Mouse (Mus musculus) liver, postnatal 0 days (tissue): ENCODE results near the gene Ntan1. TPM values are rescaled to one million over a fixed set of nuclear protein-coding genes. Genes with fewer than 3 reads are reported as not detected.
A peak's percentile ranks its signal among the peaks of the same experiment; 100 is the strongest.

ENCODE experiments used
- ATAC-seq: fragments of 200-750 bp; cut with Nextera tagmentation; 2 replicates; pipeline ENCODE4 v1.8.0; 2017; ENCODE audit warnings: mild to moderate bottlenecking, moderate library complexity
- DNase-seq: peaks from one replicate; pipeline ENCODE4 v3.0.0-alpha.2; 2016
- H3K27ac ChIP-seq: fragments of 300-500 bp; sonication (generic); 2 replicates; pipeline ENCODE4 v1.5.1; 2014; ENCODE audit warnings: antibody characterized with exemption, moderate library complexity, mild to moderate bottlenecking, low read depth
- H3K27me3 ChIP-seq: fragments of 300-500 bp; sonication (generic); 2 replicates; pipeline ENCODE4 v1.6.1; 2014; ENCODE audit warnings: low read length, control low read depth, mixed read lengths; ENCODE audit not compliant: insufficient read depth
- H3K36me3 ChIP-seq: fragments of 300-500 bp; sonication (generic); replicated peaks from 2 replicates; pipeline ENCODE4 v1.6.1; 2014; ENCODE audit warnings: mild to moderate bottlenecking, control low read depth, low read length, moderate library complexity, mixed read lengths; ENCODE audit not compliant: insufficient read depth
- H3K4me1 ChIP-seq: fragments of 300-500 bp; sonication (generic); 2 replicates; pipeline ENCODE4 v1.6.1; 2014; ENCODE audit warnings: antibody characterized with exemption, mild to moderate bottlenecking, control low read depth; ENCODE audit not compliant: insufficient read depth
- H3K4me2 ChIP-seq: fragments of 300-500 bp; sonication (generic); 2 replicates; pipeline ENCODE4 v1.6.1; 2014; ENCODE audit warnings: low read depth, mild to moderate bottlenecking, low read length, moderate library complexity, mixed read lengths
- H3K4me3 ChIP-seq: fragments of 300-500 bp; sonication (generic); 2 replicates; pipeline ENCODE4 v1.5.1; 2014; ENCODE audit warnings: low read depth, low read length
- H3K9ac ChIP-seq: fragments of 300-500 bp; sonication (generic); replicated peaks from 2 replicates; pipeline ENCODE4 v1.6.1; 2014; ENCODE audit warnings: mild to moderate bottlenecking, moderate library complexity
- H3K9me3 ChIP-seq: fragments of 300-500 bp; sonication (generic); 2 replicates; pipeline ENCODE4 v1.6.1; 2016; ENCODE audit warnings: mild to moderate bottlenecking, control low read depth, low read length, mixed read lengths
- CTCF ChIP-seq: sonication (generic); IDR thresholded peaks from 2 replicates; pipeline ENCODE4 v1.5.1; 2016; ENCODE audit warnings: antibody characterized with exemption, low read depth
- EP300 ChIP-seq: IDR thresholded peaks from 2 replicates; pipeline ENCODE4 v1.6.1; 2016; ENCODE audit warnings: antibody characterized with exemption, low read depth, mild to moderate bottlenecking
- WGBS: fragments of 180-500 bp; shearing (Covaris S2); extraction: QIAGEN DNeasy Blood & Tissue Kit; methylation state at CpG from one replicate; pipeline ENCODE4 v1.1.7; 2014; ENCODE audit not compliant: insufficient replicate concordance; 5-methylcytosine and 5-hydroxymethylcytosine counted together
- polyA plus RNA-seq: library from polyadenylated mRNA; unstranded; fragments of >200 nt; fragmentation: Nextera tagmentation; extraction: Ambion mirVana; gene quantifications from 2 replicates; pipeline ENCODE4 v1.2.1, GENCODE M21; 2015

Ntan1 gene
- polyA plus RNA-seq, 1 experiment from 2014 or later, result 39.4 TPM

DNA sequence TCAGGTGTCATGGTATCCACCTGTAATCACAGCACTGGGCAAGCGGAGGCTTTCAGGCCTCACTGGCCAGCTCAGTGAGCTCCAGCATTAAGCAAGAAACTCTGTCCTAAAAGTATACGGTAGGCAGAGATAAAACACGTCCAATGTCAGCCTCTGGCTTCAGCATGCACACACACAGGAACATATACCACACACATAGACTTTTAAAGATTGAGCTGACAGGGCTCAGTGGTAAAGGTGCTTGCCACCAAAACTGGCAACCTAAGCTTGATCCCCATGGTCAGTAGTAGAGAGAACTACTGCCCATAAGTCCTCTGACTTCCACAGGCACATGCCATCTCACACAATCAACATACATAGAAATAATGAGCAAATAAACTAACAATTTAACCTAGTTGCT is 22.3 kb downstream of the Ntan1 start:
- Histone ChIP-seq H3K4me3 (no peak overlapping the region), H3K36me3 (peaks cover 74% of the 10 kb centered on the region), H3K9ac (no peak overlapping the region), H3K27ac (no peak overlapping the region), H3K4me1 (0 out of 2 replicates have a peak, but pooled peaks cover 3% of the 10 kb centered on the region), H3K27me3 (no peaks in the 10 kb centered on the region), H3K9me3 (no peaks in the 10 kb centered on the region), H3K4me2 (no peak overlapping the region)
- no peak for TF ChIP-seq CTCF
- no peak for TF ChIP-seq EP300
- ATAC-seq (no peak), DNase-seq (no peak)
- 83% methylated on average over 3 of the region's 3 CpGs for whole genome bisulfite sequencing

DNA sequence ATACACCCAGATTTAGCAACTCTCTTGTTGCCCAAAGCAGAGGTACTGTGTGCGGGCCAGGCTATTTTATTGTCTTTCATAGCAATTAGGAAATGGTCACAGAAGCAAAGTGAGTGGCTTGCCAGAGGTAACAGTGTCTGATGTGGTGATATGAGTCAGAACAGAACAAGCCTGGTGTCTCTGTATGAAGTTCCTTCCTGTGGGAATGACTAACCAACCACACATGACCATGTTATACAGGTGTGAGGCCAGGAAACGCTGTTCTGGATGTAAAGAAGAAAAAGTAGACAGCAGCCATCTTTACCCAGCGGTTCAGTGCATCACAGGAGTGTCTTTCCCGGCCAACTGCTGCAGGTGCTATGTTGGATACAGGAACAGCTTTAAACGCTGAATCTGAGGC is 26.4 kb downstream of the Ntan1 start:
- TF ChIP-seq EP300 (no peak), CTCF (no peak)
- WGBS, result 87% methylated on average over 5 of the region's 5 CpGs
- DNase-seq (no peak), ATAC-seq (no peak)
- H3K27ac ChIP-seq, result no peak overlapping the region
- H3K9me3 ChIP-seq, result no peaks in the 10 kb centered on the region
- peaks cover 49% of the 10 kb centered on the region for H3K36me3 ChIP-seq
- H3K4me2 ChIP-seq, result no peak overlapping the region
- no peak overlapping the region for H3K9ac ChIP-seq
- H3K4me1 ChIP-seq, result no peaks in the 10 kb centered on the region
- no peak overlapping the region for H3K4me3 ChIP-seq
- H3K27me3 ChIP-seq, result no peaks in the 10 kb centered on the region

DNA sequence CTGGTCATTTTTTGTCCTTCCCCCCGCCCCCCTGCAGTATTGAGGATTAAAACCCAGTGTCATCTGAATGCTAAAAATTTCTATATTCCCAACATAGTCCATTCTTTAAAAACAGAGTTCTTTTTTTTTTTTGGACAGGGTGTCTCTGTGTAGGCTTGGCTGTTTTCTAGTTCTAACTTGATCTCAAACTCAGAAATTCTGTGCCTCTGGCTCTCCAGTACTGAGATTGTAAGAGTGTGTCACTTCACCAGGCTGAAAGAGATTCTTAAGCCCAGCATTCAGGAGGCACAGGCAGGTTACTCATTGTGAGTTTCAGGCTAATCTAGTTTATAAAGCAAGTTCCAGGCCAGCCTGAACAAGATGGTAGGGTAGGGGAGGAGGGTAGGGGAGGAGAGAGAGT is 28.0 kb downstream of the Ntan1 start:
- ATAC-seq (no peak), DNase-seq (no peak)
- no peak overlapping the region for H3K4me3 ChIP-seq
- no peak overlapping the region for H3K4me2 ChIP-seq
- H3K9ac ChIP-seq, result no peak overlapping the region
- no peak overlapping the region for H3K27ac ChIP-seq
- H3K27me3 ChIP-seq, result no peaks in the 10 kb centered on the region
- TF ChIP-seq EP300, result no peak
- no peak for TF ChIP-seq CTCF
- no peaks in the 10 kb centered on the region for H3K4me1 ChIP-seq
- peaks cover 43% of the 10 kb centered on the region for H3K36me3 ChIP-seq
- 95% methylated on average over 1 of the region's 1 CpGs for WGBS
- H3K9me3 ChIP-seq, result no peaks in the 10 kb centered on the region

DNA sequence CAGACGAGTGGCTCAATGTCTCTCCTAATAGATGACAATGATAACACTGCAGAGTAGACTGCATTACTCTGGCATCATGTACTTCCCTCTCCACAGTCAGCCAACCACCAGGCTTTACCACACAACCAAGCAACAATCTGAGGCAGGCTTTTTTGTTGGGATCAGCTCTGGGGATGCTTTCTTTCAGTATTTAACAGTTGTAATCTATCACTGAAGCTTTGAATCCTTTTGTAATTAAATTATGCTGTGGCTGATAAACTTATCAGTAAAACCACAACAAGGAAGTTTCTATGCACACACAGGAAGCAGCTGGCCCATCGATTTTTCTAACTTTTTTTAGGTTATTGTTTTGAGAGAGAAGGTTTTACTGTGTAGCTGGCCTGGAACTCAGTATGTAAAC is 29.7 kb downstream of the Ntan1 start:
- ATAC-seq (no peak), DNase-seq (no peak)
- Histone ChIP-seq H3K27me3 (no peaks in the 10 kb centered on the region), H3K4me3 (no peak overlapping the region), H3K36me3 (peaks cover 37% of the 10 kb centered on the region), H3K4me1 (no peaks in the 10 kb centered on the region), H3K4me2 (no peak overlapping the region), H3K9me3 (no peaks in the 10 kb centered on the region), H3K27ac (no peak overlapping the region), H3K9ac (no peak overlapping the region)
- TF ChIP-seq EP300 (no peak), CTCF (no peak)
- 39% methylated on average over 2 of the region's 2 CpGs for WGBS

DNA sequence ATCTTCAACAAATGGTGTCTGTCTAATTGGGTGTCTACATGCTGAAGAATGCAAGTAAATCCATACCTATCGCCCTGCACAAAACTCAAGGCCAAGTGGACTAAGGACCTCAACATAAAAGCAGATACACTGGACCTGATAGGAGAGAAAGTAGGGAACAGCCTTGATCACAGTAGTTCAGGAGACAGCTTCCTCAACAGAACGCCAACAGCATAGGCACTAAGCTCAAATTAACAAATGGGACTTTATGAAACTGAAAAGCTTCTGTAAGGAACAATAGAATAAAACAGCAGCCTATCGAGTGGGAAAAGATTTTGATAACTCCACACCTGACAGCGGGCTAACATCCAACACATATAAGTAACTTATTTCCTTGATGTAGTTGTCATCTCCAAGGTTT is 32.8 kb downstream of the Ntan1 start:
- Histone ChIP-seq H3K9ac (no peak overlapping the region), H3K4me2 (no peak overlapping the region), H3K9me3 (no peaks in the 10 kb centered on the region), H3K27me3 (no peaks in the 10 kb centered on the region), H3K36me3 (peaks cover 25% of the 10 kb centered on the region), H3K4me3 (no peak overlapping the region), H3K4me1 (no peaks in the 10 kb centered on the region), H3K27ac (no peak overlapping the region)
- TF ChIP-seq EP300, result no peak
- no peak for TF ChIP-seq CTCF
- DNase-seq, result no peak
- WGBS, result 87% methylated on average over 4 of the region's 4 CpGs
- no peak for ATAC-seq

DNA sequence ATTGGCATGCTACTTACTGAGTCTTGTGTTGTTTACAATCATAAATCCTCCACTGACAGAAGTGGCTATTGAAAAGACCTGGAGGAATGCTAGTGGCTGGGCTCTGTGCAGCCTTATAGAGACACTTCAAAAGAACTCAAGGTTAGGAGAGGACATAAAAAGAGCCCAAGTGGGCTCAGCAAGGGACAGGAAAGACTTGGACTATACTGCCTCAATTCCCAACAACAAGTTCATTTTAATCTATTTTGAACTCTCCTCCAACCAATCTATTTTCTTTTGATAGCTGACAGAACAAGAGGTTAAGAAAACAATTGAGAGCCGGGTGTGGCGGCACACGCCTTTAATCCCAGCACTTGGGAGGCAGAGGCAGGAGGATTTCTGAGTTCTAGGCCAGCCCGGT is 35.2 kb downstream of the Ntan1 start:
- Histone ChIP-seq H3K4me2 (no peak overlapping the region), H3K9me3 (no peaks in the 10 kb centered on the region), H3K27me3 (no peaks in the 10 kb centered on the region), H3K9ac (no peak overlapping the region), H3K4me1 (no peaks in the 10 kb centered on the region), H3K27ac (no peak overlapping the region), H3K36me3 (peaks cover 30% of the 10 kb centered on the region), H3K4me3 (no peak overlapping the region)
- DNase-seq (no peak), ATAC-seq (no peak)
- TF ChIP-seq EP300 (no peak), CTCF (no peak)
- WGBS, result 85% methylated on average over 4 of the region's 4 CpGs

DNA sequence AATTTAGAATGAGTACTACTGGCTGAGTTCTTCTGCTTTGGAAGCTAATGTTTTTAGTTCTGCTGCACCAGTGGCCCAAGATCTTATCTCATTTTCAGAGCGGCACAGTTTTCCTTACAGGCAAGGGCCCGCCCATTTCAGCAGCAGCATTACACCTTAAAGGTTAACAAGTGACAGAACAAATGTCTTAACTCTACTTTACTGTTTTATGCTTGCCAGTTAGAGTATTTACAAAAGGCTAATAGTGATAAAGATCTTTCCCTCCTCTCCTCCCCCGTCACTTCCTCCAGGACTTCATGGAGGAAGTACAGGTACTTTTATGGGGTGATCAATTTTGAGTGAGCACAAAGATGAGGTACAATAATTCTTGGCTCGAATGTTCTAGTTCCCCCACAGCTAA is 47.4 kb downstream of the Ntan1 start:
- Histone ChIP-seq H3K9ac (no peak overlapping the region), H3K36me3 (peaks cover 23% of the 10 kb centered on the region), H3K27me3 (no peaks in the 10 kb centered on the region), H3K4me1 (0 out of 2 replicates have a peak, but pooled peaks cover 3% of the 10 kb centered on the region), H3K4me2 (no peak overlapping the region), H3K27ac (peak overlapping the region; percentile 26), H3K9me3 (no peaks in the 10 kb centered on the region), H3K4me3 (no peak overlapping the region)
- WGBS, result 49% methylated on average over 4 of the region's 4 CpGs
- TF ChIP-seq EP300 (no peak), CTCF (no peak)
- ATAC-seq (0 out of 2 replicates have a peak, but pooled peaks have one; percentile 8), DNase-seq (no peak)
